Mouse (Mus musculus) CH12.LX (cell line): ENCODE measurements around the gene Vps9d1.

ENCODE experiments used
- CTCF ChIP-seq, 2 experiments: IDR thresholded peaks in 1 of 2; conservative IDR thresholded peaks in 1 of 2; 2 replicates each; pipeline ENCODE4 v1.5.1; 2011 to 2012; ENCODE audit warnings: low read depth in 2 of 2, low read length in 2 of 2, improper control_type of control experiment in 1 of 2, inconsistent platforms in 1 of 2, mild to moderate bottlenecking in 1 of 2, moderate library complexity in 1 of 2
- NELFE ChIP-seq: IDR thresholded peaks from 2 replicates; pipeline ENCODE4 v1.6.1; 2011; ENCODE audit warnings: low read depth, low read length, improper control_type of control experiment
- NRF1 ChIP-seq: IDR thresholded peaks from 2 replicates; pipeline ENCODE4 v1.6.1; 2014; ENCODE audit warnings: low read depth, mild to moderate bottlenecking, inconsistent platforms, low read length, improper control_type of control experiment, moderate library complexity
- PAX5 ChIP-seq: IDR thresholded peaks from 2 replicates; pipeline ENCODE4 v1.6.1; 2012; ENCODE audit warnings: low read length, inconsistent platforms, mixed read lengths
- USF2 ChIP-seq: conservative IDR thresholded peaks from 2 replicates; pipeline ENCODE4 v1.6.1; 2011; ENCODE audit warnings: low read depth, low read length, improper control_type of control experiment

- TF ChIP-seq CTCF (conservative IDR thresholded peaks at IDR 0.05 in 1 of 2, IDR thresholded peaks at IDR 0.05 in 1 of 2; ENCODE audit: low read depth in 2 of 2, low read length in 2 of 2) (no peak), USF2 (no peak), NRF1 (no peak), PAX5 (no peak), NELFE (no peak)
Measured at GRCm38 (mm10) chr8:123284493-123284892, 30.3 kb upstream of the Vps9d1 start.
